Mouse (Mus musculus): ENCODE results near the gene B3gnt6. TPM values are rescaled to one million over a fixed set of nuclear protein-coding genes. Genes with fewer than 3 reads are reported as not detected.
"Not testable (repeated sequence)": the region's sequence is repeated elsewhere in the genome, so short reads cannot be mapped to it uniquely, and the experiment has no call there.

The B3gnt6 gene
- polyA plus RNA-seq, 1 experiment from 2014 or later: 0.09 TPM

GRCm38 (mm10) chr7:98189745-98190144 is 9.5 kb downstream of the B3gnt6 start:
- Histone ChIP-seq H3K4me1 (peaks cover 37% of the 10 kb centered on the region), H3K27me3 (peaks cover 53% of the 10 kb centered on the region), H3K4me3 (no peak overlapping the region), H3K36me3 (no peaks in the 10 kb centered on the region), H3K27ac (no peak overlapping the region), H3K9ac (no peak overlapping the region), H3K4me2 (replicated peaks) (no peak overlapping the region), H3K9me3 (replicated peaks) (no peaks in the 10 kb centered on the region)
- ATAC-seq (ENCODE audit: low FRiP score): no peak
- WGBS: 43% methylated on average over 3 of the region's 3 CpGs

- ATAC-seq (ENCODE audit: low FRiP score): no peak
Measured at GRCm38 (mm10) chr7:98188680-98189079, 10.6 kb downstream of the B3gnt6 start.

GRCm38 (mm10) chr7:98188238-98188637 is 11.0 kb downstream of the B3gnt6 start:
- ATAC-seq (ENCODE audit: low FRiP score): no peak
- Histone ChIP-seq H3K9me3 (replicated peaks) (no peaks in the 10 kb centered on the region), H3K27me3 (peaks cover 38% of the 10 kb centered on the region), H3K4me2 (replicated peaks) (no peak overlapping the region), H3K27ac (no peak overlapping the region), H3K36me3 (no peaks in the 10 kb centered on the region), H3K4me3 (no peak overlapping the region), H3K9ac (no peak overlapping the region), H3K4me1 (peaks cover 23% of the 10 kb centered on the region)
- 100% methylated on average over 2 of the region's 2 CpGs for WGBS

More at GRCm38 (mm10) chr7:98188680-98189079, 10.6 kb downstream of the B3gnt6 start:
- Histone ChIP-seq H3K9ac (no peak overlapping the region), H3K4me3 (no peak overlapping the region), H3K27me3 (peaks cover 42% of the 10 kb centered on the region), H3K4me2 (replicated peaks) (no peak overlapping the region), H3K27ac (no peak overlapping the region), H3K36me3 (no peaks in the 10 kb centered on the region), H3K4me1 (peaks cover 28% of the 10 kb centered on the region), H3K9me3 (replicated peaks) (no peaks in the 10 kb centered on the region)
- WGBS: 87% methylated on average over 2 of the region's 2 CpGs

- not testable (repeated sequence) for H3K36me3 ChIP-seq; H3K4me2 ChIP-seq (replicated peaks); H3K9ac ChIP-seq; ATAC-seq (ENCODE audit: low FRiP score); H3K9me3 ChIP-seq (replicated peaks); H3K4me3 ChIP-seq
- WGBS: 61% methylated on average over 3 of the region's 3 CpGs
- peaks cover 29% of the 10 kb centered on the region for H3K27me3 ChIP-seq
- H3K4me1 ChIP-seq: peaks cover 21% of the 10 kb centered on the region
- H3K27ac ChIP-seq: peak overlapping the region; percentile 62
Measured at GRCm38 (mm10) chr7:98187332-98187731, 11.9 kb downstream of the B3gnt6 start.

- H3K9ac ChIP-seq: no peak overlapping the region
- peak; percentile 89 for ATAC-seq (ENCODE audit: low FRiP score)
- H3K4me1 ChIP-seq: peaks cover 21% of the 10 kb centered on the region
- no peak overlapping the region for H3K4me2 ChIP-seq (replicated peaks)
- H3K27me3 ChIP-seq: peaks cover 22% of the 10 kb centered on the region
- H3K4me3 ChIP-seq: no peak overlapping the region
- 32% methylated on average over 8 of the region's 8 CpGs for WGBS
- no peak overlapping the region for H3K27ac ChIP-seq
- no peaks in the 10 kb centered on the region for H3K9me3 ChIP-seq (replicated peaks)
- H3K36me3 ChIP-seq: no peaks in the 10 kb centered on the region
Measured at GRCm38 (mm10) chr7:98186637-98187036, 12.6 kb downstream of the B3gnt6 start.

GRCm38 (mm10) chr7:98185326-98185725 is 14.0 kb downstream of the B3gnt6 start:
- peaks cover 21% of the 10 kb centered on the region for H3K4me1 ChIP-seq
- no peak overlapping the region for H3K9ac ChIP-seq
- H3K27ac ChIP-seq: peak overlapping the region; percentile 68
- 71% methylated on average over 6 of the region's 6 CpGs for WGBS
- no peaks in the 10 kb centered on the region for H3K36me3 ChIP-seq
- ATAC-seq (ENCODE audit: low FRiP score): no peak
- no peak overlapping the region for H3K4me3 ChIP-seq
- no peaks in the 10 kb centered on the region for H3K9me3 ChIP-seq (replicated peaks)
- H3K27me3 ChIP-seq: peaks cover 22% of the 10 kb centered on the region
- no peak overlapping the region for H3K4me2 ChIP-seq (replicated peaks)

GRCm38 (mm10) chr7:98178560-98179231 is 20.6 kb downstream of the B3gnt6 start:
- no peak overlapping the region for H3K27ac ChIP-seq
- H3K36me3 ChIP-seq: no peaks in the 10 kb centered on the region
- peaks cover 37% of the 10 kb centered on the region for H3K27me3 ChIP-seq
- H3K9ac ChIP-seq: peak overlapping the region; percentile 69; the same call in 1 of the 2 replicates
- peak overlapping the region; percentile 77 for H3K4me3 ChIP-seq
- 87% methylated on average over 5 of the region's 5 CpGs for WGBS
- ATAC-seq (ENCODE audit: low FRiP score): 0 out of 2 replicates have a peak, but pooled peaks have one; percentile 21
- no peaks in the 10 kb centered on the region for H3K9me3 ChIP-seq (replicated peaks)
- H3K4me2 ChIP-seq (replicated peaks): peak overlapping the region; percentile 77
- H3K4me1 ChIP-seq: peaks cover 21% of the 10 kb centered on the region

GRCm38 (mm10) chr7:98177929-98178559 is 21.2 kb downstream of the B3gnt6 start, which contains the start of gene Capn5:
Capn5 (minus strand) TSS chr7:98178274.
- no peaks in the 10 kb centered on the region for H3K36me3 ChIP-seq
- H3K4me2 ChIP-seq (replicated peaks): peak within 1 kb of the TSS; percentile 77
- H3K4me1 ChIP-seq: peaks cover 24% of the 10 kb centered on the region
- peak; percentile 85 for ATAC-seq (ENCODE audit: low FRiP score)
- peak within 1 kb of the TSS; percentile 69 for H3K9ac ChIP-seq
- H3K27ac ChIP-seq: no peak within 1 kb of the TSS
- WGBS: 1% methylated on average over 43 of the region's 44 CpGs
- no peaks in the 10 kb centered on the region for H3K9me3 ChIP-seq (replicated peaks)
- peaks cover 37% of the 10 kb centered on the region for H3K27me3 ChIP-seq
- peak within 1 kb of the TSS; percentile 77 for H3K4me3 ChIP-seq

- H3K4me2 ChIP-seq (replicated peaks): peak overlapping the region; percentile 77
- peak overlapping the region; percentile 69 for H3K9ac ChIP-seq
- H3K36me3 ChIP-seq: no peaks in the 10 kb centered on the region
- peak overlapping the region; percentile 77 for H3K4me3 ChIP-seq
- WGBS: 9% methylated on average over 9 of the region's 9 CpGs
- H3K27ac ChIP-seq: no peak overlapping the region
- ATAC-seq (ENCODE audit: low FRiP score): no peak; the same call in 1 of the 2 replicates
- H3K9me3 ChIP-seq (replicated peaks): no peaks in the 10 kb centered on the region
- peaks cover 24% of the 10 kb centered on the region for H3K4me1 ChIP-seq
- H3K27me3 ChIP-seq: peaks cover 37% of the 10 kb centered on the region
Measured at GRCm38 (mm10) chr7:98177566-98177928, 21.7 kb downstream of the B3gnt6 start.

- no peaks in the 10 kb centered on the region for H3K36me3 ChIP-seq
- H3K4me1 ChIP-seq: peaks cover 24% of the 10 kb centered on the region
- WGBS: 53% methylated on average over 2 of the region's 2 CpGs
- no peaks in the 10 kb centered on the region for H3K9me3 ChIP-seq (replicated peaks)
- no peak for ATAC-seq (ENCODE audit: low FRiP score)
- H3K9ac ChIP-seq: peak overlapping the region; percentile 69
- H3K4me3 ChIP-seq: peak overlapping the region; percentile 77
- H3K27ac ChIP-seq: no peak overlapping the region
- peaks cover 37% of the 10 kb centered on the region for H3K27me3 ChIP-seq
- H3K4me2 ChIP-seq (replicated peaks): peak overlapping the region; percentile 77
Measured at GRCm38 (mm10) chr7:98177071-98177485, 22.2 kb downstream of the B3gnt6 start.

- H3K9me3 ChIP-seq (replicated peaks): no peaks in the 10 kb centered on the region
- H3K27ac ChIP-seq: no peak overlapping the region
- H3K4me1 ChIP-seq: peaks cover 24% of the 10 kb centered on the region
- H3K36me3 ChIP-seq: no peaks in the 10 kb centered on the region
- ATAC-seq (ENCODE audit: low FRiP score): no peak
- peaks cover 37% of the 10 kb centered on the region for H3K27me3 ChIP-seq
- peak overlapping the region; percentile 77; the same call in 1 of the 2 replicates for H3K4me3 ChIP-seq
- 67% methylated on average over 8 of the region's 8 CpGs for WGBS
- H3K9ac ChIP-seq: no peak overlapping the region; the same call in 1 of the 2 replicates
- H3K4me2 ChIP-seq (replicated peaks): peak overlapping the region; percentile 77
Measured at GRCm38 (mm10) chr7:98176322-98177070, 22.8 kb downstream of the B3gnt6 start.
